Mouse (Mus musculus) spleen, adult 2 months (tissue): ENCODE results near the gene Arnt2.

Source experiments
- CTCF ChIP-seq: fragments of 200-500 bp; IDR thresholded peaks from 2 replicates; pipeline ENCODE4 v1.5.1; 2011; ENCODE audit warnings: mild to moderate bottlenecking, inconsistent platforms; ENCODE audit not compliant: insufficient read depth, insufficient read length, insufficient replicate concordance; ENCODE audit errors: extremely low read depth
- POLR2A ChIP-seq: fragments of 200-500 bp; IDR thresholded peaks from 2 replicates; pipeline ENCODE4 v1.6.1; 2011; ENCODE audit warnings: low read depth, low read length, inconsistent platforms

- TF ChIP-seq CTCF (no peak), POLR2A (no peak)
Observed at GRCm38 (mm10) chr7:84421291-84421665, 11.3 kb upstream of the Arnt2 start.
